23 mouse cellular contexts compared by ENCODE assay signal in the genomic region with DNA sequence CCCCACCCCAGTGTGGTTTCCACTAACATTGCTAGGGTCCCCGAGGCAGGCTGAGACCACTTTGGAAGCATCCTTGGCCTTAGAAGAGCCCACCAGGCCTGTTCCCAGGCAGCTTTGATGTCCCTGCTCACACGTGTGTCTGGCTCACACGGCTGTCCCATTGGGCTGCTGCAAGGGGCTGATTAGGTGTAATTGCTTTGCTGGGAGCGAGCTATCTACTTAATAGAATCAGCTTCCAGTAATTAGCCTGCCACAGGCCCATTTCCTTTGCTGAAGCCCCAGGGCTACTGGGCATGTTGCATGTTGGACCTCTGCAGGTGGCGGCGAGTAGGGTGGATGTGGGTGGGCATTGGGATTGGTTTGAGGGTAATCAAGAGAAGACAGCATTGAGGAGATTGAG. TPM values are rescaled to one million over a fixed set of nuclear protein-coding genes. Genes with fewer than 3 reads are reported as not detected.
"Had no signal": no experiment of that assay in that cellular context is flagged by ENCODE, and none has a peak within 500 bp of the region (broad histone marks: within the 10 kb centered on the region; RNA-seq: fewer than 3 reads in every experiment).

No protein-coding gene starts in this region.

- H3K4me1 ChIP-seq: kidney, embryonic 15.5 days; limb, embryonic 13.5 days; neural tube, embryonic 15.5 days had no signal

- H3K27ac ChIP-seq: kidney, embryonic 15.5 days; limb, embryonic 13.5 days; liver, embryonic 14.5 days; neural tube, embryonic 15.5 days had no signal

- H3K9ac ChIP-seq: kidney, embryonic 15.5 days; limb, embryonic 13.5 days; liver, embryonic 14.5 days; neural tube, embryonic 15.5 days had no signal

- H3K9me3 ChIP-seq: kidney, embryonic 15.5 days; limb, embryonic 13.5 days; neural tube, embryonic 15.5 days had no signal

- DNase-seq: kidney, postnatal 14 days; left cerebral cortex, postnatal 4 days; lung, adult 2 months; lung, postnatal 10 days; right cerebral cortex, postnatal 4 days; spleen, adult 18-20 months; thymus, adult 18-20 months; thymus, postnatal 14 days had no signal

- H3K4me3 ChIP-seq: kidney, embryonic 15.5 days; limb, embryonic 13.5 days; myocyte; neural tube, embryonic 15.5 days had no signal

- H3K4me2 ChIP-seq: kidney, embryonic 15.5 days; limb, embryonic 13.5 days; midbrain, embryonic 11.5 days; neural tube, embryonic 15.5 days had no signal

- H3K36me3 ChIP-seq: kidney, embryonic 15.5 days; limb, embryonic 13.5 days; neural tube, embryonic 15.5 days had no signal

RNA-seq across cellular contexts. Expression of a gene that starts 7.2 kb away (rescaled TPM):
- total RNA-seq: megakaryocyte, adult 5-6 weeks had no signal

RNA-seq across cellular contexts. Expression of a gene that starts 35.1 kb away (rescaled TPM):
- total RNA-seq: layer of hippocampus, adult 8-10 months; layer of hippocampus, postnatal 14 days; left cerebral cortex, adult 18-20 months; left cerebral cortex, postnatal 10 days; left cerebral cortex, postnatal 4 days; liver, adult 2 months; megakaryocyte, adult 5-6 weeks had no signal
- polyA plus RNA-seq: kidney, embryonic 15.5 days; large intestine, adult 2 months; liver, adult 2 months; liver, embryonic 14.5 days; midbrain, embryonic 11.5 days; myocyte; neural tube, embryonic 11.5 days; neural tube, embryonic 15.5 days; stomach, embryonic 14.5 days had no signal
